Mouse (Mus musculus) B cell, adult 67 days (primary cell): Measurements from ENCODE around the gene Oog4. TPM values are rescaled to one million over a fixed set of nuclear protein-coding genes. Genes with fewer than 3 reads are reported as not detected.

Experiments
- total RNA-seq, 2 experiments: library from RNA; stranded (reverse); gene quantifications; 4 replicates each; pipeline ENCODE4 v1.2.4; 2023

Gene Oog4
- total RNA-seq: not detected

DNA sequence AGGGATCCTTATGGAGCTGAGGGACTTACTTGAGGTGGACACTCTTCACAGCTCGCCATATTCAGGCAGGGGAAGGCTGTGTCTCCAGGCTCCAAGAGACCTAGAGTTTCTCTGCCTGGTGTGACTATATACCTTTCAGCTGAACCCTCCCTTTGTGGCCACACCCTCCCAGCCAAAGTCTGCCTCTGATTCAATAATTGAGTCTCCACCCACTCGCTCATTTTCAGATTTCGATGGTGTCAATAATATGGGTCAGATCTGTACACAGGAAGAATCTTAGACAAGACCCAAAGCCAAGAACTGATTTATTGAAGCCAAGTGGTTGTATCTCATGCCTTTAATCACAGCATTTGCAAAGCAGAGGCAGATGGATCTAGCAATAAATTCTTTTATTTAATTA, at the start of gene Oog4:
Oog4 (minus strand) TSS at position 101 of the 400 bp plus-strand sequence.

DNA sequence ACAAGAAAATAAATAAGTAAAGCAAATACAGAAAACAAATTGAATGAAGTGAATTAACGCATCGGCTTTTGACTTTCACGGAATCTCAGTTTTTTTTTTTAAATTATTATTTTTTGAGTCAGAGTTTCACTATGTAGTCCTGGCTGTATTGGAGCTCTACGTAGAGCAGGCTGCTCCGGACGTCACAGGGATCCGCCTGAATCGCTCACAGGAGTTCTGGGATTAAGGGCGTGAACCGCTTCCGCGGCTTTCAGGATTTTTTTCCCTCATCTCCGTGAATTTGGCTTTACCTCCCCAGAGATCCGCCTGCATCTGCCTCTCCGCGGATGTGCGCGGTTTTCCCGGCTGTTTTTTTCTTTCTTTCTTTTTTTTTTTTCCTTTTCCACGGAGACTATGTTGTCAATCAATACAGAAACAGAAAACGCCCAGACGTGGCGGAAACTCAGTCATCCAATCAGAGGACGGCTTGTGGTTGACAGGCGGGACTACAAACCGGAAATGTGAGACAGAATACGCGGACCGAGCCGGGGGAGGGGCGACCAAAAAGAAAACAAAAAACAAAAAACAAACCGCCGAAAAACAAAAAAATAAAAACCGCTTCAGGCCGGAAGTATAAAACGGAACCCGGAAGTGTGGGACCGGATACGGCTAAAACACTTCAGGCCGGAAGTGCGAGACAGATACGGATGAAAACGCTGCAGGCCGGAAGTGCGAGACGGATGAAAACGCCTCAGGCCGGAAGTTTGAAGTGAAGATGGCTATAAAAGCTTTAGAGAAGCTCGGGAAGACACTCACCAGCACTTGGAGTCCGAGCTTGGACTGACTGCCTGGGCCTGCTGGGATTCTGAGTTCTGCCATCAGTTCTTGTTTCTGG, 37.7 kb downstream of the Oog4 start, which contains the start of gene Pramef8:
Pramef8 (plus strand) TSS at position 208 of the 874 bp plus-strand sequence.

DNA sequence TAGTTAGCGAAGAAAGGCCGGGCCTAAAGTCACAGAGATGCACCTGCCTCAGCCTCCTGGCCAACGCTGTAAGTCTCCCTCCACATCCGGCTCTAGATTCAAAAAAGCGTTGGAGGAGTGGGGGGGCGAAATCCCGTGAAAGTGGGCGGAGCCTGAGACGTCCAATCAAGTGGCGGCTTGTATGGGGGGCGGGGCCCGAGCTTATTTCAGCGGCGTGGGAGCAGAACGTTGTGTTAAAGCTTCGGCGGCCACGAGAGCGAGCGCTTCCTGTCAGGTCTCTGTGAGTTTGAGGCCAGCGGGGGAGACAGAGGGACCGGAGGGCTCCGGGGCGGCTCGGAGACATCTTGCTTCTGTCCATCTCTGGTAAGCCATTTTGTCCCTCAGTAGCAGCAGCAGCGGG, 55.9 kb downstream of the Oog4 start, which contains the start of gene Pramel1:
Pramel1 (plus strand) TSS at position 248 of the 400 bp plus-strand sequence.

Other genes starting within 250 kb of the Oog4 start
- gene Prdm2, start 237.3 kb downstream of the Oog4 start, total RNA-seq: 10 to 100 TPM; 81.8 to 87.0 TPM
- gene Pdpn, start 150.8 kb downstream of the Oog4 start, total RNA-seq: not detected
- not detected for gene Lrrc38, start 100.6 kb downstream of the Oog4 start, total RNA-seq
- not detected for gene Pramel1, start 55.9 kb downstream of the Oog4 start, total RNA-seq
- 10 to 100 TPM; 52.8 to 60.6 TPM for gene Pramef8, start 37.9 kb downstream of the Oog4 start, total RNA-seq
- gene Gm13043, start 61.0 kb upstream of the Oog4 start, total RNA-seq: not detected
- not detected for gene Gm13040, start 85.6 kb upstream of the Oog4 start, total RNA-seq
- gene BC080695, start 101.4 kb upstream of the Oog4 start, total RNA-seq: not detected
- gene Gm13057, start 101.4 kb upstream of the Oog4 start, total RNA-seq: not detected
- gene Gm13083, start 164.7 kb upstream of the Oog4 start, total RNA-seq: not detected
- gene Gm13088, start 206.9 kb upstream of the Oog4 start, total RNA-seq: not detected